Mouse (Mus musculus) intestine, embryonic 15.5 days (tissue): ENCODE results near the gene Dhcr24. TPM values are rescaled to one million over a fixed set of nuclear protein-coding genes. Genes with fewer than 3 reads are reported as not detected.
A peak's percentile ranks its signal among the peaks of the same experiment; 100 is the strongest.

Source experiments
- ATAC-seq: fragments of 200-750 bp; cut with Nextera tagmentation; 2 replicates; pipeline ENCODE4 v1.8.0; 2017; ENCODE audit warnings: moderate TSS enrichment, moderate library complexity
- H3K27ac ChIP-seq: fragments of 300-500 bp; sonication (generic); 2 replicates; pipeline ENCODE4 v1.5.1; 2015; ENCODE audit warnings: mild to moderate bottlenecking, inconsistent platforms
- H3K27me3 ChIP-seq: fragments of 300-500 bp; sonication (generic); replicated peaks from 2 replicates; pipeline ENCODE4 v1.6.1; 2015; ENCODE audit warnings: inconsistent platforms
- H3K36me3 ChIP-seq: fragments of 300-500 bp; sonication (generic); 2 replicates; pipeline ENCODE4 v1.6.1; 2015; ENCODE audit warnings: inconsistent platforms
- H3K4me1 ChIP-seq: fragments of 300-500 bp; sonication (generic); replicated peaks from 2 replicates; pipeline ENCODE4 v1.6.1; 2015; ENCODE audit warnings: inconsistent platforms
- H3K4me2 ChIP-seq: fragments of 300-500 bp; sonication (generic); replicated peaks from 2 replicates; pipeline ENCODE4 v1.6.1; 2015; ENCODE audit warnings: mild to moderate bottlenecking, inconsistent platforms
- H3K4me3 ChIP-seq: fragments of 300-500 bp; sonication (generic); replicated peaks from 2 replicates; pipeline ENCODE4 v1.5.1; 2015; ENCODE audit warnings: inconsistent platforms
- H3K9ac ChIP-seq: fragments of 300-500 bp; sonication (generic); 2 replicates; pipeline ENCODE4 v1.6.1; 2015; ENCODE audit warnings: inconsistent platforms
- H3K9me3 ChIP-seq: fragments of 300-500 bp; sonication (generic); 2 replicates; pipeline ENCODE4 v1.6.1; 2016; ENCODE audit warnings: inconsistent platforms
- WGBS: fragments of 180-500 bp; shearing (Covaris S2); methylation state at CpG from one replicate; pipeline ENCODE4 v1.1.7; 2015; 5-methylcytosine and 5-hydroxymethylcytosine counted together
- polyA plus RNA-seq: library from polyadenylated mRNA; unstranded; fragments of >200 nt; fragmentation: Nextera tagmentation; extraction: Ambion mirVana; gene quantifications from 2 replicates; pipeline ENCODE4 v1.2.1, GENCODE M21; 2015

The Dhcr24 gene
- polyA plus RNA-seq, 1 experiment from 2014 or later: 8.0 TPM

- H3K9me3 ChIP-seq: no peaks in the 10 kb centered on the region
- no peak overlapping the region for H3K4me2 ChIP-seq
- H3K9ac ChIP-seq: no peak overlapping the region
- no peaks in the 10 kb centered on the region for H3K27me3 ChIP-seq
- H3K36me3 ChIP-seq: no peaks in the 10 kb centered on the region
- no peak overlapping the region; the same call in 1 of the 2 replicates for H3K27ac ChIP-seq
- peaks cover 30% of the 10 kb centered on the region for H3K4me1 ChIP-seq
- whole genome bisulfite sequencing: 22% methylated on average over 14 of the region's 14 CpGs
- H3K4me3 ChIP-seq: no peak overlapping the region
- 0 out of 2 replicates have a peak, but pooled peaks have one; percentile 12 for ATAC-seq
Measured at GRCm38 (mm10) chr4:106630333-106631220, 69.7 kb downstream of the Dhcr24 start.

GRCm38 (mm10) chr4:106632313-106632712 lies 71.5 kb downstream of the Dhcr24 start:
- Histone ChIP-seq H3K4me2 (no peak overlapping the region), H3K9me3 (no peaks in the 10 kb centered on the region), H3K36me3 (no peaks in the 10 kb centered on the region), H3K27me3 (no peaks in the 10 kb centered on the region), H3K4me1 (peaks cover 30% of the 10 kb centered on the region), H3K4me3 (no peak overlapping the region), H3K27ac (no peak overlapping the region), H3K9ac (no peak overlapping the region)
- WGBS: 22% methylated on average over 2 of the region's 3 CpGs
- no peak for ATAC-seq

- H3K27ac ChIP-seq: peak overlapping the region; percentile 60
- no peak overlapping the region for H3K4me2 ChIP-seq
- H3K36me3 ChIP-seq: no peaks in the 10 kb centered on the region
- no peak overlapping the region for H3K9ac ChIP-seq
- H3K9me3 ChIP-seq: no peaks in the 10 kb centered on the region
- ATAC-seq: no peak
- H3K4me1 ChIP-seq: peaks cover 22% of the 10 kb centered on the region
- H3K4me3 ChIP-seq: no peak overlapping the region
- no peaks in the 10 kb centered on the region for H3K27me3 ChIP-seq
- WGBS: 33% methylated on average over 8 of the region's 8 CpGs
Measured at GRCm38 (mm10) chr4:106633281-106634085, 72.6 kb downstream of the Dhcr24 start.

GRCm38 (mm10) chr4:106634086-106634479 lies 73.2 kb downstream of the Dhcr24 start:
- Histone ChIP-seq H3K4me2 (no peak overlapping the region), H3K9ac (no peak overlapping the region), H3K9me3 (no peaks in the 10 kb centered on the region), H3K4me1 (peaks cover 20% of the 10 kb centered on the region), H3K27me3 (no peaks in the 10 kb centered on the region), H3K27ac (peak overlapping the region; percentile 60; the same call in 1 of the 2 replicates), H3K4me3 (no peak overlapping the region), H3K36me3 (no peaks in the 10 kb centered on the region)
- WGBS: 44% methylated on average over 9 of the region's 9 CpGs
- ATAC-seq: no peak

Other genes starting within 250 kb of the Dhcr24 start
- 7.1 and 7.5 TPM in 2 replicates for gene Usp24, start 244.8 kb upstream of the Dhcr24 start, polyA plus RNA-seq
- 155 and 161 TPM in 2 replicates for gene Pcsk9, start 96.7 kb upstream of the Dhcr24 start, polyA plus RNA-seq
- gene Bsnd, start 68.8 kb upstream of the Dhcr24 start, polyA plus RNA-seq: not detected in 2 replicates
- gene Lexm, start 56.2 kb downstream of the Dhcr24 start, polyA plus RNA-seq: not detected in 2 replicates
- gene Ttc22, start 61.4 kb downstream of the Dhcr24 start, polyA plus RNA-seq: 8.6 and 10.1 TPM in 2 replicates
- 14.5 and 15.0 TPM in 2 replicates for gene Pars2, start 90.0 kb downstream of the Dhcr24 start, polyA plus RNA-seq
- 72.0 and 73.4 TPM in 2 replicates for gene Ttc4, start 117.9 kb downstream of the Dhcr24 start, polyA plus RNA-seq
- 0.16 and 0.38 TPM in 2 replicates for gene Mroh7, start 169.9 kb downstream of the Dhcr24 start, polyA plus RNA-seq
- gene Fam151a, start 172.9 kb downstream of the Dhcr24 start, polyA plus RNA-seq: 1.2 and 1.3 TPM in 2 replicates
- 12.2 and 14.1 TPM in 2 replicates for gene Acot11, start 244.0 kb downstream of the Dhcr24 start, polyA plus RNA-seq